In genomic region chr2:101722370-101723332, GRCm38 (mm10) we compare ENCODE assay signal across 8 mouse cellular contexts. TPM values are rescaled to one million over a fixed set of nuclear protein-coding genes. Genes with fewer than 3 reads are reported as not detected.
DNase-seq lines count a peak whose midpoint lies in the region; ATAC-seq lines count a peak whose summit lies in the region.

No protein-coding gene starts in this region.

- 61% methylated on average over 8 of the region's 8 CpGs for WGBS in intestine, embryonic 16.5 days
- WGBS in intestine, embryonic 15.5 days = 60% methylated on average over 8 of the region's 8 CpGs
- WGBS in limb, embryonic 12.5 days = 51% methylated on average over 8 of the region's 8 CpGs

- no peaks in the 10 kb centered on the region for H3K4me1 ChIP-seq in intestine, embryonic 16.5 days (ENCODE audit: control insufficient read depth, insufficient read depth, low read length)
- H3K4me1 ChIP-seq in intestine, embryonic 15.5 days (replicated peaks) = no peaks in the 10 kb centered on the region
- peaks cover 13% of the 10 kb centered on the region for H3K4me1 ChIP-seq in limb, embryonic 12.5 days (replicated peaks)

- H3K27ac ChIP-seq in intestine, embryonic 16.5 days (ENCODE audit: low read length) = no peak overlapping the region
- no peak overlapping the region for H3K27ac ChIP-seq in intestine, embryonic 15.5 days
- peak overlapping the region; percentile 68 for H3K27ac ChIP-seq in limb, embryonic 12.5 days

- no peak overlapping the region for H3K4me2 ChIP-seq in intestine, embryonic 16.5 days (ENCODE audit: low read depth, low read length)
- no peak overlapping the region for H3K4me2 ChIP-seq in intestine, embryonic 15.5 days (replicated peaks)
- no peak overlapping the region for H3K4me2 ChIP-seq in limb, embryonic 12.5 days

- peak; percentile 88 for DNase-seq in ZHBTc4 (ENCODE audit: low read depth, low spot score)
- peak; percentile 42 for DNase-seq in forelimb bud, embryonic 11.5 days (ENCODE audit: low read depth, low spot score)
- peak; percentile 48 for DNase-seq in yolk sac, embryonic 10.5 days (ENCODE audit: low spot score)
- no peak for DNase-seq in cerebellum, postnatal 25 days
- no peak for DNase-seq in cerebellum, adult 9-10 months

- H3K27me3 ChIP-seq in intestine, embryonic 16.5 days (replicated peaks; ENCODE audit: control insufficient read depth, insufficient read depth, low read length) = no peaks in the 10 kb centered on the region
- no peaks in the 10 kb centered on the region for H3K27me3 ChIP-seq in intestine, embryonic 15.5 days (replicated peaks)
- no peaks in the 10 kb centered on the region for H3K27me3 ChIP-seq in limb, embryonic 12.5 days

- H3K9me3 ChIP-seq in intestine, embryonic 16.5 days (ENCODE audit: control insufficient read depth, low read length) = no peaks in the 10 kb centered on the region
- no peaks in the 10 kb centered on the region for H3K9me3 ChIP-seq in intestine, embryonic 15.5 days
- H3K9me3 ChIP-seq in limb, embryonic 12.5 days = no peaks in the 10 kb centered on the region

- H3K4me3 ChIP-seq in intestine, embryonic 16.5 days (ENCODE audit: low read length) = no peak overlapping the region
- no peak overlapping the region for H3K4me3 ChIP-seq in intestine, embryonic 15.5 days (replicated peaks)
- H3K4me3 ChIP-seq in limb, embryonic 12.5 days (replicated peaks) = no peak overlapping the region

- H3K36me3 ChIP-seq in intestine, embryonic 16.5 days (ENCODE audit: control insufficient read depth, insufficient read depth, low read length) = 0 out of 2 replicates have a peak, but pooled peaks cover 3% of the 10 kb centered on the region
- H3K36me3 ChIP-seq in intestine, embryonic 15.5 days = no peaks in the 10 kb centered on the region
- peaks cover 32% of the 10 kb centered on the region for H3K36me3 ChIP-seq in limb, embryonic 12.5 days

- H3K9ac ChIP-seq in intestine, embryonic 16.5 days (ENCODE audit: low read depth, low read length) = peak overlapping the region; percentile 11; the same call in 1 of the 2 replicates
- no peak overlapping the region for H3K9ac ChIP-seq in intestine, embryonic 15.5 days
- no peak overlapping the region; the same call in 1 of the 2 replicates for H3K9ac ChIP-seq in limb, embryonic 12.5 days (replicated peaks)

- no peak for ATAC-seq in intestine, embryonic 16.5 days
- ATAC-seq in intestine, embryonic 15.5 days = no peak
- 0 out of 2 replicates have a peak, but pooled peaks have one; percentile 33 for ATAC-seq in limb, embryonic 12.5 days (ENCODE audit: insufficient number of reproducible peaks, insufficient read depth, low FRiP score, low TSS enrichment, low read depth)

RNA-seq across cellular contexts. Expression of gene Traf6, which starts 44.4 kb away (rescaled TPM):
- 7.1 and 7.3 TPM in 2 replicates for polyA plus RNA-seq in intestine, embryonic 16.5 days (2015; fragmentation: Nextera tagmentation; extraction: Ambion mirVana)
- 8.2 and 9.2 TPM in 2 replicates for polyA plus RNA-seq in intestine, embryonic 15.5 days (2015; fragmentation: Nextera tagmentation; extraction: Ambion mirVana)
- polyA plus RNA-seq in limb, embryonic 12.5 days (2016; fragmentation: Nextera tagmentation; extraction: Ambion mirVana) = 11.3 and 12.6 TPM in 2 replicates

Comparison
In these comparisons a context has a peak if more than half of its experiments do, and no peak if none do; other contexts are left out.
1. DNase-seq: peak in ZHBTc4 (single experiment), forelimb bud, embryonic 11.5 days (single experiment) and yolk sac, embryonic 10.5 days (single experiment); none in cerebellum, postnatal 25 days (0 of 2) and cerebellum, adult 9-10 months (single experiment).